Mouse (Mus musculus): ENCODE results near the gene Tas1r3. TPM values are rescaled to one million over a fixed set of nuclear protein-coding genes. Genes with fewer than 3 reads are reported as not detected.

The Tas1r3 gene
- polyA plus RNA-seq, 1 experiment from 2014 or later: 0.29 TPM

DNA sequence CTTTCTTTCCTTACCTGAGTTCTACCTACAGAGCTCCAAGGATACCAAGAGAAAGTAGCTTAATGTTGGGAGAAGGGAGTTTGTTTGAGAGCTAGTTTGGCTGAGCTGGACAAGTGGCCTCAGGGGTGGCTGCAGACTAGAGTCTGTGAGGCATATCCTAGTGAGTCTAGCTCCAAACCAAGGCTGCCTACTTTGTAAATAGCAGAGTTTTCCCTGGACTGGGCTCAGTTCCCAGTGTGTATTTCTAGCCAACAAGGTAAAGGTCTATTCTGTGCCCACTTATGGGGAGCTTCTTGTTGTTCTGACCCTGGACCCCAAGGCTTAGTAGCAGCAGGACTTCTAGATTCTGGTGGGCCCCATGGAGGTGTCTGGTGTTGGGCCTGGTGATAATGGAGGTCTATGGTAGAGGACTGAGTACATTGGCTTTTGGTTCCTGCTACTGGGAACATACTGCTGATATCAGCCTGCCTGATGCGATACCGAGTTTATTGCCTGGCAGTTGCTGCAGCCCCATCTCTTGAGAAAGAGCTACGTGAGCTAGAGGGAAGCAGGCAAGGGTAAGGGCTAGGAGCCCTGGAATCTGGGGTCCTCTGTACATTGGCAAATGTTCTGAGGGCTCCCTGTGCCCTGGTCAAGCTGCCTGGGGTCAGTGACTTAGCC lies 13.2 kb downstream of the Tas1r3 start:
- H3K9ac ChIP-seq (ENCODE audit: low read depth, low read length): no peak overlapping the region
- H3K4me2 ChIP-seq (ENCODE audit: low read length): peak overlapping the region; percentile 5; the same call in 1 of the 2 replicates
- peaks cover 33% of the 10 kb centered on the region for H3K4me1 ChIP-seq (ENCODE audit: control insufficient read depth, insufficient read depth, low read length)
- no peak overlapping the region for H3K27ac ChIP-seq (ENCODE audit: low read length)
- H3K36me3 ChIP-seq (ENCODE audit: control insufficient read depth, insufficient read depth, low read length): peaks cover 5% of the 10 kb centered on the region; the same call in 1 of the 2 replicates
- no peak for ATAC-seq
- no peaks in the 10 kb centered on the region for H3K9me3 ChIP-seq (replicated peaks; ENCODE audit: control insufficient read depth, low read length, poor library complexity, severe bottlenecking)
- no peak overlapping the region for H3K4me3 ChIP-seq (ENCODE audit: low read depth, low read length)
- 93% methylated on average over 3 of the region's 3 CpGs for WGBS
- H3K27me3 ChIP-seq (ENCODE audit: control insufficient read depth, insufficient read depth, low read depth, low read length): no peaks in the 10 kb centered on the region

- Histone ChIP-seq H3K4me1 (ENCODE audit: control insufficient read depth, insufficient read depth, low read length) (peaks cover 33% of the 10 kb centered on the region), H3K27ac (ENCODE audit: low read length) (no peak overlapping the region), H3K27me3 (ENCODE audit: control insufficient read depth, insufficient read depth, low read depth, low read length) (no peaks in the 10 kb centered on the region), H3K4me2 (ENCODE audit: low read length) (peak overlapping the region; percentile 95), H3K36me3 (ENCODE audit: control insufficient read depth, insufficient read depth, low read length) (no peaks in the 10 kb centered on the region), H3K9ac (ENCODE audit: low read depth, low read length) (no peak overlapping the region), H3K9me3 (replicated peaks; ENCODE audit: control insufficient read depth, low read length, poor library complexity, severe bottlenecking) (no peaks in the 10 kb centered on the region), H3K4me3 (ENCODE audit: low read depth, low read length) (no peak overlapping the region)
- WGBS: 94% methylated on average over 2 of the region's 2 CpGs
- no peak for ATAC-seq
These were observed 13.8 kb downstream of the Tas1r3 start for GRCm38 (mm10) chr4:155849391-155849790.

DNA sequence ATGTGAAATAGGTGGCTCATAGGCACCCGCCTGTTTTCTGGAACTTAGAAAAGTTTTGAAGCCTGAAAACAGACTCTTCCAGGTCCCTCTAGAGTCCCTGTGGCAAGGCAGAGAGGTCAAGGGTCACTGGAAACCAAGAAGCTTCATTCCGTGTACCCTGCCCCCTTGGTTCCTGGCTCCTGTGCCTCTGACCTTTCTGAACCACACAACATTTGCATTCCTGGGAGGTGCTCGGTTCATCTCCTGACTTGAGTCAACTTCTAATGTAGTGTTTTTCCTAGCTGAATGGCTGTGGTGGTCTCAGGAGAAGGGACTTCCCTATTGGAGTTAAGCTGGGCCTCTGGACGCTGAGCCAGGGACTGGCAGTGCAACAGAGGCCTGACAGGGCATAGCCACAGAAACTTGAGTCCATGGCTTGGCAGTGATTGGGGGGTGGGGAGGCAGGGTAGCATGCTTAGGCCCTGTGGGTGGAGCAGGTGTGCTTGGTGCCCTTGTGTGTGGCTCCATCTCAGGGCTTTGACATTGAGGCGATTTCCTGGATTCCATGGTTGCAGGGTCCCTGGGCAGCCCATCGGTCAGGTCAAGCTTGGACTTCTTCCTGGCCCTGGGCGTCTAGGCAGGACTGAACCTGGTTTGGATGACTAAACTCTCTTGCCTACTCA lies 14.6 kb downstream of the Tas1r3 start:
- ATAC-seq: no peak
- H3K4me1 ChIP-seq (ENCODE audit: control insufficient read depth, insufficient read depth, low read length): peaks cover 33% of the 10 kb centered on the region
- WGBS: 60% methylated on average over 7 of the region's 7 CpGs
- no peaks in the 10 kb centered on the region for H3K27me3 ChIP-seq (ENCODE audit: control insufficient read depth, insufficient read depth, low read depth, low read length)
- no peak overlapping the region for H3K27ac ChIP-seq (ENCODE audit: low read length)
- no peaks in the 10 kb centered on the region for H3K9me3 ChIP-seq (replicated peaks; ENCODE audit: control insufficient read depth, low read length, poor library complexity, severe bottlenecking)
- peak overlapping the region; percentile 79 for H3K4me3 ChIP-seq (ENCODE audit: low read depth, low read length)
- peak overlapping the region; percentile 95 for H3K4me2 ChIP-seq (ENCODE audit: low read length)
- no peaks in the 10 kb centered on the region for H3K36me3 ChIP-seq (ENCODE audit: control insufficient read depth, insufficient read depth, low read length)
- peak overlapping the region; percentile 88 for H3K9ac ChIP-seq (ENCODE audit: low read depth, low read length)

- Histone ChIP-seq H3K4me3 (ENCODE audit: low read depth, low read length) (peak overlapping the region; percentile 79), H3K4me2 (ENCODE audit: low read length) (peak overlapping the region; percentile 95), H3K27me3 (ENCODE audit: control insufficient read depth, insufficient read depth, low read depth, low read length) (no peaks in the 10 kb centered on the region), H3K4me1 (ENCODE audit: control insufficient read depth, insufficient read depth, low read length) (peaks cover 33% of the 10 kb centered on the region), H3K36me3 (ENCODE audit: control insufficient read depth, insufficient read depth, low read length) (no peaks in the 10 kb centered on the region), H3K9ac (ENCODE audit: low read depth, low read length) (peak overlapping the region; percentile 88), H3K9me3 (replicated peaks; ENCODE audit: control insufficient read depth, low read length, poor library complexity, severe bottlenecking) (no peaks in the 10 kb centered on the region), H3K27ac (ENCODE audit: low read length) (peak overlapping the region; percentile 85)
- ATAC-seq: peak; percentile 61
- 1% methylated on average over 47 of the region's 69 CpGs for WGBS
These were observed 15.4 kb downstream of the Tas1r3 start for GRCm38 (mm10) chr4:155847591-155848352.

DNA sequence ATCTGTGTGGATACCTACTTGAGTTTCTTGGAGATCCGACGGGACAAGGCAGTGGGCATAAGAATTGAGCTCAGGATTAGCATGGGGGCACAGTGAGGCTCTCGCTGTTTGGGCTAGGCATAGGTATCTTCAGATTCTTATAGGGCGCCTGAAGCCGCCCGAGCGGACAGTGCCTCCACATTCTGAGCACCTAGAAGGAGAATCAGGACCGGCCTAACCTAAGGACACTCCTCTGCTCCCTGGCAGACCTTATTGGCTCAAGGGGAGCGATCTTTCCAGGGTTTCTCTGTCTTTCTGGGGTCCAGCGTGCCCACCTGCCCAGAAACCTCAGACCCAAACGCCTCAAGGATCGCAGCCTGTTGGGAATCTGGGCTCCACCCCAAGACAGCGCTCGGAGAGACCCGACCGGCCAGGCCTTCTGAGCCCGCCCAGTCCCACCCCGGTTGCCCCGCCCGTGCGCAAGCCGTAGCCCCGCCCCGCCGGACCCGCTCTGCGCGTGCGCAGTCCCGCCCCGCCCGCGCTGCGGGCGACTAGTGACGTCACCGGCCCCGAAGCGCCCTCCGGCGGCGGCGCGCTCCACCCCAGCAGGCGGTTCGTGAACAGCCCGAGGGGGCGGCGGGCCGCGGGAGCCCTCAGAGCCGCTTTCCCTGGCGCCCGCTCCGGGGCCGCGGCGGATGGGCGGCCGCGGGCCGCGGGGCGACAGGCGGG lies 16.1 kb downstream of the Tas1r3 start, which contains the start of gene Dvl1:
Dvl1 (plus strand) TSS at position 532 of the 708 bp plus-strand sequence.
- peak within 1 kb of the TSS; percentile 95 for H3K4me2 ChIP-seq (ENCODE audit: low read length)
- H3K4me1 ChIP-seq (ENCODE audit: control insufficient read depth, insufficient read depth, low read length): peaks cover 33% of the 10 kb centered on the region
- no peaks in the 10 kb centered on the region for H3K36me3 ChIP-seq (ENCODE audit: control insufficient read depth, insufficient read depth, low read length)
- H3K4me3 ChIP-seq (ENCODE audit: low read depth, low read length): peak within 1 kb of the TSS; percentile 79
- 2% methylated on average over 43 of the region's 65 CpGs for WGBS
- H3K9me3 ChIP-seq (replicated peaks; ENCODE audit: control insufficient read depth, low read length, poor library complexity, severe bottlenecking): no peaks in the 10 kb centered on the region
- H3K27me3 ChIP-seq (ENCODE audit: control insufficient read depth, insufficient read depth, low read depth, low read length): no peaks in the 10 kb centered on the region
- H3K9ac ChIP-seq (ENCODE audit: low read depth, low read length): peak within 1 kb of the TSS; percentile 88
- ATAC-seq: peak; percentile 89
- peak within 1 kb of the TSS; percentile 85 for H3K27ac ChIP-seq (ENCODE audit: low read length)

- ATAC-seq: no peak
- Histone ChIP-seq H3K27ac (ENCODE audit: low read length) (no peak overlapping the region), H3K27me3 (ENCODE audit: control insufficient read depth, insufficient read depth, low read depth, low read length) (peaks cover 14% of the 10 kb centered on the region), H3K4me2 (ENCODE audit: low read length) (no peak overlapping the region), H3K4me3 (ENCODE audit: low read depth, low read length) (no peak overlapping the region), H3K4me1 (ENCODE audit: control insufficient read depth, insufficient read depth, low read length) (peaks cover 15% of the 10 kb centered on the region), H3K36me3 (ENCODE audit: control insufficient read depth, insufficient read depth, low read length) (no peaks in the 10 kb centered on the region), H3K9me3 (replicated peaks; ENCODE audit: control insufficient read depth, low read length, poor library complexity, severe bottlenecking) (no peaks in the 10 kb centered on the region), H3K9ac (ENCODE audit: low read depth, low read length) (no peak overlapping the region)
- 87% methylated on average over 5 of the region's 5 CpGs for WGBS
These were observed 19.9 kb downstream of the Tas1r3 start for GRCm38 (mm10) chr4:155843231-155843630.

- Histone ChIP-seq H3K9me3 (replicated peaks; ENCODE audit: control insufficient read depth, low read length, poor library complexity, severe bottlenecking) (no peaks in the 10 kb centered on the region), H3K4me1 (ENCODE audit: control insufficient read depth, insufficient read depth, low read length) (peaks cover 12% of the 10 kb centered on the region), H3K36me3 (ENCODE audit: control insufficient read depth, insufficient read depth, low read length) (no peaks in the 10 kb centered on the region), H3K9ac (ENCODE audit: low read depth, low read length) (no peak overlapping the region), H3K27me3 (ENCODE audit: control insufficient read depth, insufficient read depth, low read depth, low read length) (peaks cover 14% of the 10 kb centered on the region), H3K27ac (ENCODE audit: low read length) (no peak overlapping the region), H3K4me2 (ENCODE audit: low read length) (peak overlapping the region; percentile 53; the same call in 1 of the 2 replicates), H3K4me3 (ENCODE audit: low read depth, low read length) (no peak overlapping the region)
- WGBS: 39% methylated on average over 38 of the region's 38 CpGs
- ATAC-seq: no peak
These were observed 21.4 kb downstream of the Tas1r3 start for GRCm38 (mm10) chr4:155841651-155842270.

GRCm38 (mm10) chr4:155841003-155841454 lies 22.1 kb downstream of the Tas1r3 start:
- Histone ChIP-seq H3K9me3 (replicated peaks; ENCODE audit: control insufficient read depth, low read length, poor library complexity, severe bottlenecking) (no peaks in the 10 kb centered on the region), H3K4me2 (ENCODE audit: low read length) (peak overlapping the region; percentile 53)

More at GRCm38 (mm10) chr4:155841003-155841454, 22.1 kb downstream of the Tas1r3 start:
- WGBS: under 1% methylated on average over 32 of the region's 32 CpGs
- H3K27me3 ChIP-seq (ENCODE audit: control insufficient read depth, insufficient read depth, low read depth, low read length): peaks cover 14% of the 10 kb centered on the region
- peak; percentile 47 for ATAC-seq
- H3K36me3 ChIP-seq (ENCODE audit: control insufficient read depth, insufficient read depth, low read length): no peaks in the 10 kb centered on the region
- peak overlapping the region; percentile 49 for H3K9ac ChIP-seq (ENCODE audit: low read depth, low read length)
- H3K4me1 ChIP-seq (ENCODE audit: control insufficient read depth, insufficient read depth, low read length): peaks cover 7% of the 10 kb centered on the region
- H3K4me3 ChIP-seq (ENCODE audit: low read depth, low read length): peak overlapping the region; percentile 27
- H3K27ac ChIP-seq (ENCODE audit: low read length): no peak overlapping the region
